Mouse (Mus musculus) lung, adult 2 months (tissue): ENCODE results near the gene Olfr1278.

Experiments used
- CTCF ChIP-seq: fragments of 200-500 bp; IDR thresholded peaks from 2 replicates; pipeline ENCODE4 v1.5.1; 2011; ENCODE audit warnings: mild to moderate bottlenecking, low read length, control low read depth; ENCODE audit not compliant: insufficient read depth
- POLR2A ChIP-seq: fragments of 200-500 bp; IDR thresholded peaks from 2 replicates; pipeline ENCODE4 v1.6.1; 2011; ENCODE audit warnings: low read depth, mild to moderate bottlenecking, control low read depth, low read length, borderline replicate concordance; ENCODE audit errors: extremely low read depth

GRCm38 (mm10) chr2:111335976-111336375 is 46.0 kb downstream of the Olfr1278 start, which contains the start of gene Olfr1282:
- TF ChIP-seq CTCF = no peak
- no peak for TF ChIP-seq POLR2A
